20 mouse cellular contexts compared by ENCODE assay signal in genomic region chr9:40537044-40537707, GRCm38 (mm10). TPM values are rescaled to one million over a fixed set of nuclear protein-coding genes. Genes with fewer than 3 reads are reported as not detected.
DNase-seq lines count a peak whose midpoint lies in the region; ATAC-seq and TF ChIP-seq lines count a peak whose summit lies in the region.
"Had no signal": no experiment of that assay in that cellular context is flagged by ENCODE, and none has a peak within 500 bp of the region (broad histone marks: within the 10 kb centered on the region; RNA-seq: fewer than 3 reads in every experiment).

No protein-coding gene starts in this region.

- H3K27me3 ChIP-seq in cerebellum, adult 2 months (ENCODE audit: control insufficient read depth, insufficient read depth, low read length), result no peaks in the 10 kb centered on the region
- H3K27me3 ChIP-seq: hindbrain, embryonic 15.5 days; neural tube, embryonic 12.5 days had no signal

- H3K4me3 ChIP-seq in cerebellum, adult 2 months (replicated peaks; ENCODE audit: insufficient read depth, low read depth, low read length), result no peak overlapping the region
- H3K4me3 ChIP-seq: erythroblast, embryonic 14.5 days; forebrain, embryonic 13.5 days; hindbrain, embryonic 15.5 days; liver, embryonic 15.5 days; myocyte; neural tube, embryonic 12.5 days had no signal

- ATAC-seq in monocyte, adult 5-6 weeks (replicated peaks; ENCODE audit: insufficient number of reproducible peaks, low FRiP score, low TSS enrichment, poor library complexity, severe bottlenecking), result no peak
- ATAC-seq: intestine, embryonic 16.5 days had no signal

- H3K4me1 ChIP-seq in cerebellum, adult 2 months (ENCODE audit: control insufficient read depth, insufficient read depth, low read length), result peaks cover 20% of the 10 kb centered on the region
- H3K4me1 ChIP-seq: liver, embryonic 15.5 days had no signal

- H3K27ac ChIP-seq in cerebellum, adult 2 months (ENCODE audit: insufficient read depth, low read length), result peak overlapping the region; percentile 6; the same call in 1 of the 2 replicates
- H3K27ac ChIP-seq: liver, embryonic 15.5 days; neural tube, embryonic 12.5 days; stomach, postnatal 0 days had no signal

- peak in 1 of 2 experiments; percentile 45 for DNase-seq in cerebellum, adult 2 months
- no peak for DNase-seq in cerebellum, adult 11 months
- peak; percentile 9 for DNase-seq in heart, adult 18-20 months
- no peak for DNase-seq in heart, adult 11 months
- peak; percentile 15 for DNase-seq in CD4-positive helper T cell, adult 2 months (ENCODE audit: low read depth, low spot score)
- peak; percentile 38 for DNase-seq in brain, embryonic 14.5 days (ENCODE audit: low read depth)
- DNase-seq in adrenal gland, adult 18-20 months (ENCODE audit: low spot score in 2 of 2), result no peak
- DNase-seq: adrenal gland, adult 8-10 months; right cerebral cortex, adult 18-20 months; thymus, adult 18-20 months; thymus, postnatal 36 days had no signal

- TF ChIP-seq POLR2A in cerebellum, adult 2 months (IDR thresholded peaks at IDR 0.05; ENCODE audit: borderline replicate concordance, insufficient read depth, low read length), result no peak
- TF ChIP-seq POLR2A in brain, embryonic 14.5 days (IDR thresholded peaks at IDR 0.05; ENCODE audit: borderline replicate concordance, extremely low read depth, insufficient read depth, insufficient read length, poor library complexity, severe bottlenecking), result no peak

- no peak for TF ChIP-seq CTCF in cerebellum, adult 2 months (IDR thresholded peaks at IDR 0.05; ENCODE audit: borderline replicate concordance, insufficient read depth, low read depth, low read length)
- TF ChIP-seq CTCF in brain, embryonic 14.5 days (IDR thresholded peaks at IDR 0.05; ENCODE audit: borderline replicate concordance, extremely low read depth, insufficient read depth, insufficient read length), result no peak

- WGBS in cerebellum, adult 2 months, result 16% methylated on average over 3 of the region's 3 CpGs

RNA-seq across cellular contexts. Expression of gene Gramd1b, which starts 6.0 kb away (rescaled TPM):
- polyA plus RNA-seq in cerebellum, adult 2 months (2012; rRNA removed), result 188 and 204 TPM in 2 replicates
- total RNA-seq in heart, adult 18-20 months (2021), result 10 to 100 TPM; 14.7 to 16.7 TPM
- polyA plus RNA-seq in brain, embryonic 14.5 days (2012; rRNA removed), result 41.2 and 42.0 TPM in 2 replicates
- total RNA-seq in monocyte, adult 5-6 weeks (2017), result 11.8 to 46.1 TPM (median 38.8 TPM) in 3 replicates
- total RNA-seq in adrenal gland, adult 18-20 months (2021), result 1,000 to 10,000 TPM in 1 of 2 experiments, 100 to 1,000 TPM in 1; 440 to 1,090 TPM

Comparison
In these comparisons a context has a peak if more than half of its experiments do, and no peak if none do; other contexts are left out.
1. DNase-seq: peak in heart, adult 18-20 months (2 of 2), CD4-positive helper T cell, adult 2 months (single experiment) and brain, embryonic 14.5 days (single experiment); none in cerebellum, adult 11 months (single experiment), heart, adult 11 months (single experiment) and adrenal gland, adult 18-20 months (0 of 2).